Mouse (Mus musculus) intestine, embryonic 15.5 days (tissue): ENCODE measurements around the gene Stam. TPM values are rescaled to one million over a fixed set of nuclear protein-coding genes. Genes with fewer than 3 reads are reported as not detected.

Experiments used
- ATAC-seq: fragments of 200-750 bp; cut with Nextera tagmentation; 2 replicates; pipeline ENCODE4 v1.8.0; 2017; ENCODE audit warnings: moderate TSS enrichment, moderate library complexity
- H3K27ac ChIP-seq: fragments of 300-500 bp; sonication (generic); 2 replicates; pipeline ENCODE4 v1.5.1; 2015; ENCODE audit warnings: mild to moderate bottlenecking, inconsistent platforms
- H3K27me3 ChIP-seq: fragments of 300-500 bp; sonication (generic); replicated peaks from 2 replicates; pipeline ENCODE4 v1.6.1; 2015; ENCODE audit warnings: inconsistent platforms
- H3K36me3 ChIP-seq: fragments of 300-500 bp; sonication (generic); 2 replicates; pipeline ENCODE4 v1.6.1; 2015; ENCODE audit warnings: inconsistent platforms
- H3K4me1 ChIP-seq: fragments of 300-500 bp; sonication (generic); replicated peaks from 2 replicates; pipeline ENCODE4 v1.6.1; 2015; ENCODE audit warnings: inconsistent platforms
- H3K4me2 ChIP-seq: fragments of 300-500 bp; sonication (generic); replicated peaks from 2 replicates; pipeline ENCODE4 v1.6.1; 2015; ENCODE audit warnings: mild to moderate bottlenecking, inconsistent platforms
- H3K4me3 ChIP-seq: fragments of 300-500 bp; sonication (generic); replicated peaks from 2 replicates; pipeline ENCODE4 v1.5.1; 2015; ENCODE audit warnings: inconsistent platforms
- H3K9ac ChIP-seq: fragments of 300-500 bp; sonication (generic); 2 replicates; pipeline ENCODE4 v1.6.1; 2015; ENCODE audit warnings: inconsistent platforms
- H3K9me3 ChIP-seq: fragments of 300-500 bp; sonication (generic); 2 replicates; pipeline ENCODE4 v1.6.1; 2016; ENCODE audit warnings: inconsistent platforms
- WGBS: fragments of 180-500 bp; shearing (Covaris S2); methylation state at CpG from one replicate; pipeline ENCODE4 v1.1.7; 2015; 5-methylcytosine and 5-hydroxymethylcytosine counted together
- polyA plus RNA-seq: library from polyadenylated mRNA; unstranded; fragments of >200 nt; fragmentation: Nextera tagmentation; extraction: Ambion mirVana; gene quantifications from 2 replicates; pipeline ENCODE4 v1.2.1, GENCODE M21; 2015

The Stam gene
- polyA plus RNA-seq = 55.4 and 61.0 TPM in 2 replicates

DNA sequence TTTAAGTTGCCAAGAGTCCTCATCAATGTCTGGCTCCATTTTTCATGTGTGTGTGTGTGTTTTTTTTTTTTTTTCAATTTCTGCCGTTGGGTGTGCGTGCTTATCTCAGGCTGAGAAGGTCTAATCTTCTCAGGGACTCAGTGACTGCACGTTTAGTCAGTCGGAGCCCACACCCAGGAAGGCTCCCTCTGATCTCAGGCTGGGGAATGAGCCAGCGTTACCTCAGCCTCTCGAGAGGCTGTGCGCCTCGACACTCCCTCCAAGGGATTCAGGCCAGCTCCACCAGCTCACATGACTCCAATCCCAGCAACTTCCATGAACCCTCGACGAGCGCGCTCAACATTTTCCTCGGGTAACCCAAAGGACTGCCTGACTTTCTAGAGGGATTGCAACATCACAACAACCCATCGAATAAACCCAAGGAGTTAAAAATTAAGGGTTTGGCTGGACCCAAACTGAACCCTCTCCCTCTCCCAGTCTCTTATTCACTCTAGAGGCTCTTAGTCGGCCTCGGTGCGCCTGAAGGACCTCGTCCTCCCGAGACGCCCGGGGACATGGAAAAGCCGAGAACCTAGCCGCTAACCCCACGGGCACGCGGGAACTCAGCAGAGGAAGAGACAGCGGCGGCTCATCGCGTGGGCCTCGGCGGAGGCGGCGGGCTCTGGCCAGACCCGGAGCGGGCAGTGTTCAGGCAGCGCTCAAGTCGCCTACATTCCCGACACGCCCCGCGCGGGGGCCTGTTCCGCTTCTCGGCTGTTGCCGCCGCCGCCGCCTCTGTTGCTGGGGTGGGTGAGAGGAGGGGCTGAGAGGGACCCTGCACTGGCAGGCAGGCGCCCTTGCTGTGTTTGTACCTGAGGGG, at the start of gene Stam:
Stam (plus strand) TSS at position 737 of the 859 bp plus-strand sequence.
- peak; percentile 97 for ATAC-seq
- Histone ChIP-seq H3K36me3 (no peaks in the 10 kb centered on the region), H3K27ac (peak within 1 kb of the TSS; percentile 92), H3K9me3 (no peaks in the 10 kb centered on the region), H3K4me3 (peak within 1 kb of the TSS; percentile 95), H3K9ac (peak within 1 kb of the TSS; percentile 93), H3K27me3 (no peaks in the 10 kb centered on the region), H3K4me1 (peaks cover 6% of the 10 kb centered on the region), H3K4me2 (peak within 1 kb of the TSS; percentile 67)
- under 1% methylated on average over 50 of the region's 50 CpGs for WGBS

DNA sequence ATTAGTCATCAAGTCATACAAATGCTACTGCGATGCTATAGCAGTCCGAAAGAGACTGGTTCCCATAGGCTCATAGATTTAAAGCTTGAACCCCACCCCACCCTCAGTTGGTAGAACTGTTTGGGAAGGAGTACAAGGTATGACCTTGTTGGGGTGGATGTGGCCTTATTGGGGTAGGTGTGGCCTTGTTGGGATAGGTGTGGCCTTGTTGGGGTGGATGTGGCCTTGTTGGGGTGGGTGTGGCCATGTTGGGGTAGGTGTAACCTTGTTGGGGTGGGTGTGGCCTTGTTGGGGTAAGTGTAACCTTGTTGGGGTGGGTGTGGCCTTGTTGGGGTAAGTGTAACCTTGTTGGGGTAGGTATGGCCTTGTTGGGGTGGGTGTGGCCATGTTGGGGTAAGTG, 32.6 kb upstream of the Stam start:
- no peaks in the 10 kb centered on the region for H3K9me3 ChIP-seq
- H3K27ac ChIP-seq = no peak overlapping the region
- no peak overlapping the region for H3K9ac ChIP-seq
- WGBS = 95% methylated on average over 2 of the region's 2 CpGs
- no peaks in the 10 kb centered on the region for H3K27me3 ChIP-seq
- 0 out of 2 replicates have a peak, but pooled peaks cover 3% of the 10 kb centered on the region for H3K36me3 ChIP-seq
- no peak overlapping the region for H3K4me3 ChIP-seq
- H3K4me2 ChIP-seq = no peak overlapping the region
- no peak for ATAC-seq
- no peaks in the 10 kb centered on the region for H3K4me1 ChIP-seq

DNA sequence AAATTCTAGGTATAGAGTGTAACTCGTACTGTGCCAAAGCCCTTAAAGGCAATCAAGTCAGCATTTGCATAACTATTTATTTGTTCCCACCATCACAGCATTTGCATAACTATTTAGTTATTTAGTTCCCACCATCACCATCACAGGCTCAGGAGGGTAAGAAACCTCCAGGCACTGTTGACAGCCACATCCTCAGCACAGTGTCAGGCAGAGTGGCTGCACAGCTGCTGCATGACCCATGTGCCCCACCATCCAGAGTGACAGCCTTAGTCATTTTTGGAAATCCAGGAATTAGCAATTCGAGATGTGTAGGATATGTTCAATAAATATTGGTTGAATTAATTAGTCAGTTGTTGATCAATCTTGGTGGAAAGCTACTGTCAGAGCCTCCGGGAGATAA, 30.9 kb upstream of the Stam start:
- no peaks in the 10 kb centered on the region for H3K9me3 ChIP-seq
- H3K4me1 ChIP-seq = no peaks in the 10 kb centered on the region
- H3K9ac ChIP-seq = no peak overlapping the region
- no peak overlapping the region for H3K27ac ChIP-seq
- no peak overlapping the region for H3K4me3 ChIP-seq
- H3K4me2 ChIP-seq = no peak overlapping the region
- no peak for ATAC-seq
- H3K36me3 ChIP-seq = 0 out of 2 replicates have a peak, but pooled peaks cover 3% of the 10 kb centered on the region
- no peaks in the 10 kb centered on the region for H3K27me3 ChIP-seq
- WGBS = 76% methylated on average over 3 of the region's 3 CpGs

DNA sequence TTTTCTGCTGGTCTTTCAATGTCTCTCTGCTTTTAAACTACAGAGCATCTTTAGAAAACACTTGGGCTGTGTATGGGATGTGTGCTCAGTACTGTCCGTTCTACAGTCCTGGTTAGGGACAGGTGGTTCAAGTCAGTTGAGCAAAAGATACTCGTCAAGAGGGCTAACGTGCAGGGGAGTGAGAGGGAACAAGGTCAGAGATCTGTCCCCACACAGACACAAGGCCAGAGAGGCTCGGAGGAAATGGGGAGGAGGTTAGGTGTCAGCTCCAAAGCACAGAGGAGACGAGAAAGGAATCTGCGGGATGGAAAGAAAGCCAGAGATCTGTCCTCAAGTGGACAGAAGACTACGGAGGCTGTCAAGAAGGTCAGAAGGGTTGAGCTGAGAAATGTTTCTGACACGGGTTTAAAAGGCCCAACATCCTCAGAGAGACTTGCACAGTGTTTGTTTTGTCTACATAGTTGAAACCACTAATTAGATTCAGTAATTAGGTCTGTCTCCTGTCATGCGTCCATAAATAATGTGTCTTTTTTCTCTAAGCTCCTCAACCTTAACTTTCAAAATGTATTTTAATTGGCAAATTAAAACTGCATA, 30.2 kb upstream of the Stam start:
- Histone ChIP-seq H3K4me2 (no peak overlapping the region), H3K27ac (no peak overlapping the region), H3K36me3 (0 out of 2 replicates have a peak, but pooled peaks cover 3% of the 10 kb centered on the region), H3K9ac (no peak overlapping the region), H3K4me3 (no peak overlapping the region), H3K27me3 (no peaks in the 10 kb centered on the region), H3K4me1 (no peaks in the 10 kb centered on the region), H3K9me3 (no peaks in the 10 kb centered on the region)
- WGBS = 50% methylated on average over 9 of the region's 9 CpGs
- no peak for ATAC-seq

DNA sequence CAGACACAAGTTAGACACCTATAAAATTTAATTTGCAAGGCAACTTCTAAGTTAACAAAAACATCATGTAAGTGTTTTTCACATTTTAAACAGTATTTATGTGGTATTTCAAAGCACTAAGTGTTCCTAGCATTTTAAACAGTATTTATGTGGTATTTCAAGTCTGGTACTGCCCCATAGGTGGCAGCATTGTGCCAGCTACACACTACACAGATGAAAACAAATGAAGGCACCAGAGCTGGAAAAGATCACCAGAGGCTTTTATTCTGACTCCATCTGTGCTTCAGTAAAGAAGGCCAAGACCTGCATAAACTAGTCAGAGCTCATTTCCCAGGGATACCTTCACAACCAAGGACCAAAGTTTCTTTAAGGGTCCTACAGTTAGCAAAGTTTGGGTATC, 25.5 kb upstream of the Stam start:
- Histone ChIP-seq H3K36me3 (no peaks in the 10 kb centered on the region), H3K9me3 (no peaks in the 10 kb centered on the region), H3K9ac (no peak overlapping the region), H3K27ac (no peak overlapping the region), H3K4me3 (no peak overlapping the region), H3K4me1 (no peaks in the 10 kb centered on the region), H3K4me2 (no peak overlapping the region), H3K27me3 (no peaks in the 10 kb centered on the region)
- ATAC-seq = peak; percentile 78

DNA sequence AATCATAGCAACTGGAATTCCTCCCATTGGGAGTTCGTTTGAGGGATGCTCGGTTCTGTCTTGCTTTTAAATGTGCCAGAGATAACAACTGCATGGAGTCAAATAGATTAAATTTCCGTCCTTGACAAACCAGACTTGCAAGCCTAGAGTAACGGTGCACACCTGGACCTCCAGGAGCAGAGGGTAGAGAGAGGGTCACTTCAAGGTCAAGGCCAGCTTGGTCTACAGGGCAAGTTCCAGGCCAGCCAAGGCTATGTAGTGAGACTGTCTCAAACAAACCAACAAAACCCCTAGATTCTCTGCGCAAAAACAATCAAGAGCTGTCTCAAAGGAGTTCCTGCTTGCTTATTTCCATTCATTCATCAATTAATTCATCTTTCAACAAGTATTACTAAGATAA, 25.1 kb upstream of the Stam start:
- no peak overlapping the region for H3K4me2 ChIP-seq
- no peak overlapping the region for H3K9ac ChIP-seq
- no peaks in the 10 kb centered on the region for H3K36me3 ChIP-seq
- no peaks in the 10 kb centered on the region for H3K9me3 ChIP-seq
- H3K4me1 ChIP-seq = no peaks in the 10 kb centered on the region
- no peak overlapping the region for H3K27ac ChIP-seq
- no peak overlapping the region for H3K4me3 ChIP-seq
- 0 out of 2 replicates have a peak, but pooled peaks have one; percentile 56 for ATAC-seq
- 61% methylated on average over 5 of the region's 5 CpGs for WGBS
- no peaks in the 10 kb centered on the region for H3K27me3 ChIP-seq

DNA sequence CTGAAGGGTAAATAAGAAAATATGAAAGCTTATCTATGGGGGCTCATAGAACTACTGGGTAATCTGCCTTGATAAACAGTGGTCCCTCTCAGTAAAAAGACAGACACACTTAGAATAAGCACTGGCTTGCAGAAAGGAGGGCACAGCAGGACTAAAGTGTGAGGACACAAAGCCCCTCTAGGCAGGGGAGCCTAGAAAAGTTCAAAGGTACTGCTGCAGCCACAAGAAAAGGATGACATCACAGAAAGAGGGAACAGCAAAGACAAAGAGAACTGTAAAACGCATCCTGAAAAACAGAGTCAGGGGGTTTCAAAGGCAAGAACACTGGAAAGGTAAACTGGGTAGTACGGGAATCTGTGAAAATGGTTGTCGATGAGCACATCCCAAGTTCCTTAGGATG, 20.3 kb upstream of the Stam start:
- Histone ChIP-seq H3K36me3 (no peaks in the 10 kb centered on the region), H3K9me3 (no peaks in the 10 kb centered on the region), H3K4me3 (no peak overlapping the region), H3K9ac (no peak overlapping the region), H3K27ac (no peak overlapping the region), H3K4me2 (no peak overlapping the region), H3K4me1 (no peaks in the 10 kb centered on the region), H3K27me3 (no peaks in the 10 kb centered on the region)
- ATAC-seq = no peak
- WGBS = 80% methylated on average over 3 of the region's 3 CpGs

DNA sequence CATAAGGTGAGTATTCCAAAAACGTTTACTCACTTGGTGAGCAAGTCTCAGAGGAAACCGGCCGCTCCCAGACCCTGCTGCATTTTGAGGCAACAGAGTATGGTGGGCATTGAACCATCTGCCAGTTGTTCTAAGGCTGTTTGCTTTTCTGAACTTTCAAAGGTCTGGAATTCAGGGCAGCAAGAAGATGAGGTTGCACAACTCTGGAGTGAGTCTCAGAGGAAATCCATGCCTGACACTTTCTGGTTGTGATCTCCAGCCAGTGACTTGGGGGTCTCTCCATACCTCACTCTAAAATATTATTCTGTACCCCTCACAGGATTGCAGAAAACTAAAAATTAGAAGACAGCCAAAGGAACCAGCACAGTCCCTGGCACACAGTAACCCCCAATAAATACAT, 19.7 kb upstream of the Stam start:
- no peaks in the 10 kb centered on the region for H3K36me3 ChIP-seq
- H3K9me3 ChIP-seq = no peaks in the 10 kb centered on the region
- H3K4me1 ChIP-seq = no peaks in the 10 kb centered on the region
- no peaks in the 10 kb centered on the region for H3K27me3 ChIP-seq
- WGBS = 64% methylated on average over 3 of the region's 3 CpGs
- H3K4me2 ChIP-seq = no peak overlapping the region; the same call in 1 of the 2 replicates
- no peak overlapping the region for H3K27ac ChIP-seq
- H3K9ac ChIP-seq = no peak overlapping the region
- H3K4me3 ChIP-seq = no peak overlapping the region
- ATAC-seq = no peak

DNA sequence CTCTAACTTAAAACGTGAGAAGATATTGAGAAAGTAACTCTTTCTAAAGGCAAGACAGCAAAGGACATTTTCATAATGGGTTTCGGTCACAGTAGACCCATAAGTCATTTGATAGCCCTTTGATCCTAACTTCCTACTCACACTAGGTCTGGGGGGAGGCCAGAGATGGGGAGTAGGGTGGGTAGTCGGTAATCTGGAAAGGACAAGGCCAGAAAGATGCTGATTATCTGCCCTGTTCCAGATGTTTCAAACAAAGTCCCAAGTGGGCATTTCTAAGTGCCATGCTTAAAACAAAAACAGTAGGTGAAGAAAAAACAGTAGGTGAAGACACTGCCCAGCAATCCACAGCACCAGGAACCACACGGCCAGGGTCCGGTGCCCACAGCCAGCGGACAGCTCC, 19.2 kb upstream of the Stam start:
- ATAC-seq = peak; percentile 7
- WGBS = 4% methylated on average over 6 of the region's 6 CpGs
- H3K4me1 ChIP-seq = no peaks in the 10 kb centered on the region

DNA sequence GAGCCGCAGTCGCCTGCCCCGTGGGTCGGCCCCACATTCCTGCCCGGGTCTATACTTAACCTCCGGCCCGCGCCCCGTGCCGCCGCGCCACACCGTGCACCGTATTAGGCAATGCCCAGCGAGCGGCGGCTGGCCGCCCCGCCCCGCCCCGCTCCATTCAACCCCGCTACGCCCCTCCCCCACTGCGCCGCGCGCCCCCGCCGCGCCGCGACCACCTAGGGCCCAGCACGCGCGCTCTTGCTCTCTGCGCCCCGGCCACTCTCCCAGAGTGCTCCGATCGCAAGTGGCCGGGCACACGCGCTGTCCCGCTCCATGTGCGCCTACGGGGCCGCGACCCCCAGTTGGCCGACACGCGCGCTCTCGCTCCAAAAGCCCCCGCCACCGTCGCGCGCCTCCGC, 18.7 kb upstream of the Stam start:
- WGBS = 0% methylated on average over 50 of the region's 58 CpGs
- peak; percentile 91 for ATAC-seq
- H3K4me1 ChIP-seq = no peaks in the 10 kb centered on the region
- peak overlapping the region; percentile 88 for H3K27ac ChIP-seq
- H3K36me3 ChIP-seq = no peaks in the 10 kb centered on the region
- peak overlapping the region; percentile 71 for H3K9ac ChIP-seq
- H3K27me3 ChIP-seq = no peaks in the 10 kb centered on the region
- peak overlapping the region; percentile 83 for H3K4me2 ChIP-seq
- H3K4me3 ChIP-seq = peak overlapping the region; percentile 83
- no peaks in the 10 kb centered on the region for H3K9me3 ChIP-seq

More for the DNA sequence above, 19.2 kb upstream of the Stam start:
- peak overlapping the region; percentile 83 for H3K4me3 ChIP-seq
- peak overlapping the region; percentile 71 for H3K9ac ChIP-seq
- no peaks in the 10 kb centered on the region for H3K36me3 ChIP-seq
- no peaks in the 10 kb centered on the region for H3K9me3 ChIP-seq
- no peaks in the 10 kb centered on the region for H3K27me3 ChIP-seq
- peak overlapping the region; percentile 88 for H3K27ac ChIP-seq
- H3K4me2 ChIP-seq = peak overlapping the region; percentile 83

DNA sequence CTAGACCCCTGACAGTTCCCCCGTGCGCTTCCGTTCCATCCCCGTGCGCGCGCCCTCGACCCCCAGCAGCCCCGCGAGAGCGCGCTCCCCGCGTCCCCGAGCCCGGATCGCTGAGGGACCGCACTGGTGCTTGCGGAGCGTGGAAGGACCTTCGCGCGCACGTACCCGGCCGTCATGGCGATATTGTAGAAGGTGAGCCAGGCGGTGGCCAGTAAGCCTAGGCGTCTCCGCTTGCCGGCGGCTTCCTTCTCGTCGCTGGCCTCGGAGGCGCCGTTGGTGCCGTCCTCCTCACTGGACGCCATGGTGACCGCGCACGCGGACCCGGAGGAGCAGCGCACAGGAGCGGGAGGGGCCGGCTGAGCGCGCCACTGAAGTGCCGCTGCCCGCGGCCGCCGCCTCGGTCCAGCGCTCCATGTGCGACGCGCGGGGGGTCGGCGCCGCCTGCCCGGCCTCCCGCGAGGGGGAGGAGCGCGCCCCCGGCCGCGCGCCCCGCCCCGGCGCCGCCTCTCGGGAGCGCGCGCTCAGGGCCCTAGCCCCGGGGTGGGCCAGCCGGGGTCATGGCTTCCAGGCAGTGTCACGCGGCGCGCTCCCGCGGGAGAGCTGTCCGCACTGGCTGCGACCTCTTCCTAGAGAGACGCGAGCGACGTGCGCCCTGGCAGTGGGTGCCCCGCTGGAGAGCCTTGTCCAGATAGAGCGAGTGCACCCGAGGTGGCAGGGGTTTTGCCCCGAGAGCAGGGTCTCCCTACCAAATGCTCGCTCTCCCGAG, 18.1 kb upstream of the Stam start, which contains the start of gene Hacd1:
Hacd1 (minus strand) TSS at position 570 of the 766 bp plus-strand sequence.
- Histone ChIP-seq H3K4me3 (peak within 1 kb of the TSS; percentile 83), H3K4me1 (no peaks in the 10 kb centered on the region), H3K9me3 (no peaks in the 10 kb centered on the region), H3K36me3 (no peaks in the 10 kb centered on the region), H3K27ac (peak within 1 kb of the TSS; percentile 88), H3K27me3 (no peaks in the 10 kb centered on the region), H3K4me2 (peak within 1 kb of the TSS; percentile 83), H3K9ac (peak within 1 kb of the TSS; percentile 71)
- ATAC-seq = peak; percentile 91
- under 1% methylated on average over 91 of the region's 101 CpGs for WGBS
